Mouse (Mus musculus): ENCODE results near the gene Ddx27.
"Not testable (repeated sequence)": the region's sequence is repeated elsewhere in the genome, so short reads cannot be mapped to it uniquely, and the experiment has no call there.

Ddx27 gene

DNA sequence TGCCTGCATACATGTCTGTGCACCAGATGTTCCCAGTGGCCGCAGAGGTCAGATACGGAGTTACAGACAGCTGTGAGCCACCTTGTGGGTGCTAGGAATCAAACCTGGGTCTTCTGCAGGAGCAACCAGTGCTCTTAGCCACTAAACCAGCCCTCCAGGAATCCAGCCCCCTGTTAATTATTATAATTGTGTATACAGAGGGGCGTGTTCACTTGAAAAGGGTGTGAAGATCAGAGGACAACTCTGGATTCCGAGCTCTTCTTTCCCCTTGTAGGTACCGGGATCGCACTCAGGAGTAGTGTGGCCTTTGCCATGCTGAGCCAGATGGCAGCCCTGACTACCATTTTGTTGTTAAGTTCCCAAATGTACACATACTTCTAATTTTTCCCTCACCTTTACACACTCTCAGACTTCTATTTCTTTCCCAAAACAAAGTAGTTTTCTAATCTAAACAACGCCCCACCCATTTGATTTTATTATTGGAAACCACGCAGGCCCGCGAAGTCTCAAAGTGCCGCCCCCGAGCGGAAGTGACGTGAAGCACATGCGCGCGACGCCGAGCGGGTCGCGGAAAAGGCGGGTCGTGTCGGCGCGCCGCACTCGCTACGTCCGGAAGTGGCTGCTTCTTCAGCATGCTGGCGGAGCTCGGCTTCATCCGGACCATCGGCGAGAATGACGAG, at the start of gene Ddx27:
Ddx27 (plus strand) TSS at position 492 of the 680 bp plus-strand sequence.
- peak; percentile 96 for DNase-seq (ENCODE audit: low read depth)

DNA sequence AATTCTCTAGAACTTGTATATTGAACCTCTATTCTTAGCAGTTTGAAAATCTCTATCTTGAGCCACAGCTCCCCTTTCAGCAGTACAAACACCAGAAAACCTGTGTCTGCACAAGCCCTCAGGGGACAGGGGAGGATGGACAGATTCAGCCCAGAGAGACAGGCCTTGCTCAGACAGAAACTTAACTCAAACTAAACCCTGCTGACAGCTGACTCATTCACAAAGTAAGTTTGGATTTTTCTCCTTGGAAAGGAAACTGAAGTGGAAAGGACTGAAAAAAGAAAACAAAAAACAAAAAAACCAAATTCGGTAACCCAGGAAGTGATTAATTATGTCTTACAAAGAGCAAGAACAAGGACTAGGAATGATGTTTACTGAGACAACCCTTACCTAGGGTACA, 41.8 kb upstream of the Ddx27 start:
- DNase-seq (ENCODE audit: low read depth) = no peak

DNA sequence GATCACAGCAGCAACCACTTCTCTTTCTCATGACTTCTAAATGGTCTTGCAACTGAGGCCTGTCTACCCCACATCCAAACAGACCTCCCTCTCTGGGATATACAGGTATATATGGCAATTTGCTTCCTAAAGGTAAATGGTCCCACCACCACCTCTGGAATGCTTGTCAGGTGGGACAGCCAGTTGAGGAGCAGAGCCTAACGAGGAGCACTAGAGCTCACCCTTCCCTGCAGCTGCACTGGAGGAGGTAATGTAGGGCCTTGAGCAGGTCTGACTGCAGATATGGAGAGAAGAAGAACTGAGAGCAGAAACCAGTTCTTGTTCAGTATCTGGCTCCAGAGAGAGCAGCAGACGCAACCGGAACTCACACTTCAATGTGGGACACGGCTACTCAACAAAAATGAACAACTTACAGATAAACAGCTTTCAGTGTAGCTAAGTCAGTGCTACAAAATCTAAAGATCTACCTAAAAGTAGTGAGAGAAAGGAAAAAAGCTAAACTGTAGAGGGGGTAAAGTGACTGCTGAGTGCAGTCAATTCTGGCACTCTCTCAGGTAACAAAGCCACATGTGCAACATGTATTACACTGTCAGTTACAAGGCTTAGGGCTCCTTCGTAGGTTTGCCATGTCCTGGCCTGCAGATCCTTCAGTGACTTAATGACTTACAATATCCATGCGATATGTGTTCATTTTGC, 40.7 kb upstream of the Ddx27 start:
- no peak for DNase-seq (ENCODE audit: low read depth)

DNA sequence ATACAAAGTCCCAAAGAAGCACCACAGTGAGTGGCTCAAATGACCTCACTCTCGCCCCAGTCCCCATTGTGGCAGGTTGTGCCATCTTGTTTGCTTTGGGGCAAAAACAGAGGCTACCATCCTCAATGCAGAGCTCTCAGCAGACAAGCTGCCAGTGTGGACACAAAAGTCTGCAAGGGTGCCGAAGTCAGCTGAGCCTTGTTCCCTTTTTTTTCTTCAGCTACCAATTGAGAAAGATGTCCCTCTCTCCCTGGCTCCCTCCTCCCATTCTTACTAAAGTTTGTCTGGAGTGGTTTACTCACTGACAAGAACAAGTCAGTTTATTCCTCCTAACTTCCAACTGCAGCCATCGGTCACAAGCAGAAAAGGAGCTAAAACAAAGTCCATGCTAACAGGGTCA, 38.6 kb upstream of the Ddx27 start:
- DNase-seq (ENCODE audit: low read depth) = no peak

DNA sequence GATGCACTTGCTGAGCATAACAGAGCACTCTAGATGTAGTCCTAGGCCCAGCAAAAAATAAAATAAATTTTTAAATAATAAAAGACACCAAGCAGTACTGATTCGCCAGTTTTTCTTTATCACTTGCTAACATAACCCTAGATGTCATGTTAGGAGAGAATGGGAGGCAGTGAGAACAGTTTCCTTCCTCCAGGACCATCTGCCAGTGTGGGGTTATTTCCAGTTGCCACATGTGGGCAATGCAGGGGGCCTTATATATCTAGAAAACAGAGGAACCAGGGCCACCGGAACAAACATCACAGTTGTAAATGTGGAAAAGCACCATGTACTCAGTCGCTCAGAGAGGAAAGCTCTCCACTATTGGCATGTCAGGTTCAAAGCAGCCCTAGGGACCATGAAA, 37.5 kb upstream of the Ddx27 start:
- no peak for DNase-seq (ENCODE audit: low read depth)

DNA sequence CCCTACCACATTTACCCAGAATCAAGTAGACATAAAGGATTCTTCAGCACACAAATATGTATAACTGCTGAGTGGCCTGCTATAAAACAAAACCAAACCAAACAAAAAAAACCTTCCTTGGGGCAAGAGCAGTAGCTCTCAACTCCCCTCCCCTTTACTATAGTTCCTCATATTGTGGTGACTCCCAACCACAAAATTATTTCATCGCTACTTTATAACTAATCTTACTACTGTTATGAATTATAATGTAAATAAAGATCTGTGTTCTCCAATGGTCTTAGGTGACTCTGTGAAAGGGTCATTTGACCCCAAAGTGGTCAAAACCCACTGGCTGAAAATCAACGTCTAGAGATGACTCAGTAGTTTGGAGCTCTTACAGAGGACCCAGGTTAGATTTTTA, 34.8 kb upstream of the Ddx27 start:
- DNase-seq (ENCODE audit: low read depth) = no peak

DNA sequence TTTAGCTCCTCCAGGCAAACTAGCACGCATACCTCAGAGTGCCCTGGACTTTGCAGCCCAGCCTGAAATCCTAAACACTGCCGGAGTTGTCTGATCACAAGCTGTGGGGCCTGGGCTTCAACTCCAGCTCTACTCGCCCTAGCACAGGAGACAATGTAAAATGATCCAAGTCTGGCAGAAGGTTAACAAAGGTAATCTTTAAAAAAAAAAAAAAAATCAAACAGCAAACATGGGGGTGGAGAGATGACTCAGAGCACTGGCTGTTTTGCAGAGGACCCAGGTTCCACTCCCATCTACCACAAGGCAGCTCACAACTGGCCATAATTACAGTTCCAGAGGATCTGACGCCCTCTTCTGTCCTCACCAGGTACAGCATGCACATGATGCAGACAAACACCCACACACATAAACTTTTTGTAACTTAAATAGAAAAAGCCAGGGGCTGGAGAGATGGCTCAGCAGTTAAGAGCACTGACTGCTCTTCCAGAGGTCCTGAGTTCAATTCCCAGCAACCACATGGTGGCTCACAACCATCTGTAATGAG, 31.6 kb upstream of the Ddx27 start:
- no peak for DNase-seq (ENCODE audit: low read depth)

DNA sequence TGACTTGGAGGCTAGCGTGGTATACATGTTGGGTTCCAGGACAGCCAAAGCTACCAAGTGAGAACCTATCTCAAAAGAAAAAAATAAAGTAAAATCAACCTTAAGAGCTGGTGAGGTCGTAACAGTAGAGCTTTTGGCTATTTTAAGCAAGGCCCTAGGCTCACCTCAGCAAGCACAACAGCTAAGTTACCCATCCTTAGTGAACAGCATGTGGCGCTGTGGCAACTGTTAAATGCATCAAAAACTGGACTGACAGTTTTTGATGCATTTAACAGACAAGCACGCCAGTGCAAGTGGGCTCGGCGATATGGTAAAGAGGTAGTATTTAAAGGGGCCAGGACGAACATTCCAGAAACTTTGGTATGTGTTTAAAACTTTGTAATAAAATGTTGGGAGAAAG, 24.1 kb upstream of the Ddx27 start:
- DNase-seq (ENCODE audit: low read depth) = no peak

DNA sequence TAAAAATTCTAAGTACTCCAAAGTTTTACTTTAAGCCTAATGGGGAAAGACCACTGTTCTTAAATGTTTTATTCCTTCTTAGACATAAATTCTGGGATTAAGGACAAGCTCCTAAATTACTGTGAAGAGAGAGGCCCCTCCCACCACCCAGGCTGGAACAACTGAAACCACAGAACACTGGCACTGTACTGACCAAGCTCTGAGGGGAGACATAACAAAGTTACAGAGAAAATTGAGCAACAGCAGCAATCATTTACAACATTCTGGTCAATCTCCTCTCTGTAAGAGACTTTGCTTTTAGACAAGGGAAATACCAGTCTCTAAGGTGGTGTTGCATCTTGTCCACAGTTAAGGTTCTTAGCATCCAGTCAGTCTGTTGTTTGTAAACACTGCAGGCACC, 23.0 kb upstream of the Ddx27 start:
- DNase-seq (ENCODE audit: low read depth) = no peak

DNA sequence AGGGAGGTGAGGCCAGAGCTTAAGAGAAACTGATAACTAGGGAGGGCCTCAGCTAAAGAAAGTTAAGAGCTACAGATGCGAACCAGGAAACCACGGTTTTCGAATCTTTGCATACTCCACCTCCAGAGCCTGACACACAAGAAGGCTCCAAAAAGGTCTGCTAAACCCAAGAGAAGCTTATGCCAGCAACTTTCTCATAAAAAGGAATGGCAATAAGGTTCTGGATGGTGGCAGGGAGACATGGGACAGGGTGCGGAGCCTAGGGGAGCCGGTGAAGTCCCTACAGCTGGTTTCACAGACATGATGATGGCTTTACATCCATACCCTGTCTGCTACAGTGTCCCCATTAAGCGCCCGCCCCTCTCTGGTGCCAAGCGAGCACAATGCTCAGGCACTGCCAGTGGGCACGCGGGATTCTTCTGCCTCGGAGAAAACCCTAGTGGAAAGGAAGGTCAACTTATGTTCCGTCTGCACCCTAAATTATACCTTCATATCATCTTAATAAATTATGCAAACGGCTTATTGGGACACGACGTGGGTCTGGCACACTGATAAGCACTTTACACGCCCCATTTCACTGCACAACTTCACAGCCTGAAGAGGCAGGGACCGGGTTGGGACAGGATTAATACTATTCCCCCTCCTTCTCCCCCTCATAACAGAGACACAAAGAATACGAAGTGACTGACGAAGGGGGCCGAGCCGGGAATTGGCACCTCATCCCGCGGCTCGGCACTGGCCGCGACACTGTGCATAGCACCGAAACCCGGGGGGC, 19.8 kb upstream of the Ddx27 start:
- peak; percentile 58 for DNase-seq (ENCODE audit: low read depth)

DNA sequence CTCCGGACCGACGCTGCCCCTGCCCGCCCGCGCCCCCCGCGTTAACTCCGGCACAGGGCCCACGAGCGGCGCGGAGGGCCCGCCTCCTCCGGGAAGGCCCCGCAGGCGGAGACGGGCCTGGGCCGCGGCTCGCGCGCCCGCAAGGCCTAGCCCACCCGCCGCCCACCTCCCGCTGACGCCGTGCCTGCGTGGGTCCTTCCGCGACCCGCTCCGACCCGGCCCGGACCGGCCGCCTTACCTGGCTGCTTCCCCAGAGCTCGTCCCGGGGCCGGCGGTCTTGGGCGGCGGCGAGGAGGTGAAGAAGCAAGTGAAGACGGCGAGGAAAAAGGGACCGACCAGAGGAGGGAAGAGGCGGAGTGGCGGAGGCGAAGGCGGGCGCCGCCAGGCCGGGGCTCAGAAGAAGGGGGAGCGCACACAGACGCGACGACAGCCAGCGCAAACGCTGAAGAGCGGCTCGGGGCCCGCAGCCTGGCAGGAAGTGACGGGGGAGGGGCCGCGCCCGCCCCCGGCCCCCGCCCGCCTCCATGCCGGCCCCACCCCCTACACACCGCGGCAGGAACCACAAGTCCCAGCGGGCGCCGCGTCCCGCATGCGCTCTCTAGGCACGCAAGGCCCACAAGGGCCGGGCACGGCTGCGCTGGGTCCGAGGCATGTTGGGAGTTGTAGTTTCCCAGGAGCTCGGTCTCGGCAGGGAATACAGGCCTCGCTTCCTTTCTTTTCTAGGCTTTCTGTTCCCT, 19.0 kb upstream of the Ddx27 start, which contains the start of gene Stau1:
Stau1 (minus strand) TSS at position 504 of the 737 bp plus-strand sequence.
- peak; percentile 96 for DNase-seq (ENCODE audit: low read depth)

DNA sequence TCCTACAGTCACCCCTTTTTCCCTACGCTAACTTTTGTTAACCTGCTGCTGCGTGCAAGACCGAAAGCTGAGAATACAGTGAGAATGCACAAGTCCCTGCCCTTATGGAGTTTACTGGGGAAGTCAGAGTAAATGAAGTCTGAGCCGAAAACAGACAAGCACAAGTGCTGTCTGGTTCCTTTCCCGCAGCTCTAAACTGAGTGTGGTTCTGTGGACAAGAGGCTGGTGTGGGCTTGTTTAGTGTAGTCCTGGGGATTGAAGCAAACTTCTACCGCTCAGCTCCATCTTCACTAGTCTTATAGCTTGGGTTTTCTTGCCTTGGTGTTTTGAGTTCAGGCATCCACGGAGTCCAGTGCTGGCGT, 18.5 kb upstream of the Ddx27 start:
- DNase-seq (ENCODE audit: low read depth) = no peak

DNA sequence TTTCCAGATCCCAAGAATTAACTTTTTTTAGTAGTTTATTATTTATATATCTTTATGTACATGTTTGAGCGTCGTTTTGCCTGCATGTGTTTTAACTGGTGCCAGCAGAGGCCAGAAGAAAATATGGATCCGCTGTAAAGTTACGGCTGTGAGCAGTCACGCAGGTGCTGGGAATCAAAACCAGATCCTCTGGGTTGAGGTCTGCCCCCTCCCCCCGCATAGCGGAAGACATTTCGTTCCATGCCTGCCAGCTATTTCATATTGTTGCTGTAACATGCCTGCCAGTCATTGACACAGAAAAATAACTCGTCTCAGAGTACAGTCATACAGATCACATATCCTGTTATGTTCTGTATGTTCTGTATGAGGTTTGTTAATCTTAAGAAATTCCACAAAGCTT, 13.5 kb upstream of the Ddx27 start:
- DNase-seq (ENCODE audit: low read depth) = no peak

DNA sequence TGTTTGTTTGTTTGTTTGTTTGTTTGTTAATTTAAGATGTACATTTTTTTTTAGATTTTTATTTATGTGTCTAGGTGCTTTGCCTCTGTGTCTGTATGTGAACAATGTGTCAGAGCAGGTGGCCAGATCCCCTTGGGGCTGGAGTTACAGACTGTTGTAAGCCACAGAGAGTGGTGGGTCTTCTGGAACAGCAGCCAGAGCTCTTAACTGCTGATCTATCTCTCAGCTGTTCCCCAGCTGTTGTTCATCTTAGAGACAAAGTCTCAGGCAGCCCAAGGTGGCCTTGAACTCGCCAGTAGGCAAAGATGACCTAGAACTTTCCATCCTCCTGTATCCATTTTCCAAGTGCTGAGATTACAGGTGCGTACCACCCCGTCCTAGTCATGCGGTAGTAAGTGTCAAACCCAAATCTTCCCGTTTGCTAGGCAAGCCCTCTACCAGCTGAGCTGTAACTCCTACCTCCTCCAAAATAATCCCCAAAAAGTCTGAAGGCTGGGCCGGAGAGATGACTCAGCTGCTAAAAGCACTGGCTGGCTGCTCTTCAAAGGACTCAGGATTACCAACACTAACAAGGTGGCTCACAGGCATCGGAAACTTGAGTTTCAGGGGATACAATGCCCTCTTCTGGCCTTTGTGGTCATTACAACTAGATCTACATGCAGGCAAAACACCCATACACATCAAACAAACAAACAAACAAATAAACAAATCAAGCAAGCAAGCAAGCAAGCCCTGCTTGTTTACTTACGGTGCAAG, 10.7 kb upstream of the Ddx27 start:
- peak; percentile 94 for DNase-seq (ENCODE audit: low read depth)

DNA sequence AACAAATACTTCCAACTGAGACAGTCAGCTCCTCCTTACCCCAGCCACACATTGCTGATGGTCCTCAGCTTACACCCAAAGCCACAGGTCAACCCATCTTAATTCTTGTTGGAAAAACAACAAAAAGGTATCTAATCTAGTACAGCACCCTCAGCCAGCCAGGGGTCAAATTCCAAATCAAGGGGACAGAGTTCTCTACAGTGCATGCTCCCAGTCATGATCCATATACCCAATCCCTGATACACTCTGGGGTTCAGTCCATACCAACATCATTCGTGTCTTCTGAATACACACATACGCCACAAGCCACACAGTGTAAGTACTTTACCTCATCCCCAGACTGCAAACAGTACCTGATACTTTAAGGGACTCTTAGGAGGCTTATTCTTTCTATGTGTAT, 8.6 kb upstream of the Ddx27 start:
- DNase-seq (ENCODE audit: low read depth) = no peak

DNA sequence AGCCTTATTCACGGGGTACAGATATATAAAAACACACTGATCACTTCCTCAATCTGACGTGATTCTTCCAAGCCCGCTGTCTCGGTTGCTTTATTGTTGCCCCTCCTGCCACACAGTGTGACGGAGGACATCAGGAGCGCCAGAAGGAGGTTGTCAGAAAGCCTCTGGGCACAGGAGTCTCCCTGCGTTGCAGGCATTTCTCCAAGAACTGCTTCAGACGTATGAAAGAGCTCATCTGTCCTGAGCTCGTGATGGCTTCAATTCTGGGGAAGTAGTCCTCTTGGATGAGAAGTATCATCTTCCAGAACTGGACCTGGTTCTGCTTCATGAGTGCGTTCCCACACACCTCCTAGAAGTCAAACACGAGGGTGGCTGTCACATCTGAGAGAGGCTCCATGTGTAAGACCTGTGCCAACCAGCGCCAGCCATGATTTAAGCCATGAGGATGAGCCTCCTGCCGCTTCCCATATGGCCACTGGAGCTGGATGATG, 7.9 kb upstream of the Ddx27 start:
- DNase-seq (ENCODE audit: low read depth) = no peak

DNA sequence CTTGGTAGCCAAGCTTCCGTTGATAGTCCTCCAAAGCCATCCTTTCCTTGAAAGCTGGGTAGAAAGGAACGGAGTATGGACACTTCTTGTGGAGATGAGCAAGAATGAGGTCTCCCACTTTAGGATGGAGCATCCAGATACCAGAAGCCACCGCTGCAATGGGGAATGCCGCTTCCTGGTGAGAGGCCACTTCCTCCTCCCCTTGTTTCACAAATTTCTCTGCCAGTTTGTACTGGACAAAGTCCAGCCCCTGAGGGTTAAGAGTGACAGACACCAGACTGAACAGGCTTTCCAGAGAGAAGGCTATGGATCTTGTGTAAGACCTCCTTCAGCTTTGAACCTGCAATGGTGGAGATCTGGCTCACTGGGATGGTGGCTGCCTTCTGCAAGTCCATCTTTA, 7.4 kb upstream of the Ddx27 start:
- DNase-seq (ENCODE audit: low read depth) = not testable (repeated sequence)

DNA sequence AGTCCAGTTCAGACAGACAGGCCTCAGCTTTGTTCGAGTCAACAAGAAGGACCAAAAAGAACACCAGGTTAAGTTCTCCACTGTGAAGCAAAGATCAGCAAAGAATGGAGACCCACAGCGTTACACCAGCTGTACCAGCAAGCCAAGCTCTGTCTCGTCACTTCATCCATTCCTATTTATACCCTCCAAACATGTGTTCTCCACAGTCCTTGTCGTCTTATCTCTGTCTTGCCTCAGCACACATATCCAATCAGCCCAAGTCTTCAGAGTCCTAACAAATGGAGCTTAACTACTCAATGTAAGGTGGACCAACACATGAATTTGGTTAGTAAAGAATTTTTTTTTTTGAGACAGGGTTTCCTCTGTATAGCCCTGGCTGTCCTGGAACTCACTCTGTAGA, 5.5 kb upstream of the Ddx27 start:
- DNase-seq (ENCODE audit: low read depth) = no peak

DNA sequence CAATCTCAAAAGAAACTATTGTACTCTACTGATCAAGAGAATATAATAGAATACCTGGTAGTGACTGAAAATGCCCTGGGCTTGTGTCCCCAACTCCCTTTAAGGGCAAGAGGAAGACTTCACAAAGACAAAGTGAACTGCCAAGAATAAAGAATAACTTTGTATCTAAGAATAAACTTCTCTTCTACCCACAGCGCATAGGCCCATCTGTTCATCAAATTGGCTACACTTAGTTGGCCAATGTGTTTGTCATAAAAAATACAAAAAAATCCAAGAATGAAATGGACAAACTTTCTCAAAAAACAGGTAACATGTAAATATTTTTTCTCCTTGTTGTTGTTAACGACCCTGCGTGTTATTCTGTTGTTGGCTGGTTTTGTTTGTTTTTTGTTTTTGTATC, 4.4 kb upstream of the Ddx27 start:
- no peak for DNase-seq (ENCODE audit: low read depth)

DNA sequence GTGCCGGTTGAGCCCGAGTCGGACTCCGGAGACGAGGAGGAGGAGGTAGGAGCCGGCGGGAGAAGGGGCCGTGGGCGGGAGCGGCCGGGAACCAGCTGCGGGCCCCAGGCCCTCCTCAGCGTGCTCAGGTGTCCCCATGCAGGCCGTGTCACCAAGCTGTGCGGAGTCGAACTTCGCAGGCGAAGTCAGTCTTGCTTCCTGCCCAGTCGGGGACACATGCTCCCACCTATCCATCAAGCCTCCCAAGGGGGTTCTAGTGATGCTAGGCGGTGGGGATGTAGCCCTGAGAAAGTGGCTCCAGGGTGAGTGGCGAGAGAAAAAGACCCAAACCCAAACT, 357 bp downstream of the Ddx27 start:
- no peak for DNase-seq (ENCODE audit: low read depth)

DNA sequence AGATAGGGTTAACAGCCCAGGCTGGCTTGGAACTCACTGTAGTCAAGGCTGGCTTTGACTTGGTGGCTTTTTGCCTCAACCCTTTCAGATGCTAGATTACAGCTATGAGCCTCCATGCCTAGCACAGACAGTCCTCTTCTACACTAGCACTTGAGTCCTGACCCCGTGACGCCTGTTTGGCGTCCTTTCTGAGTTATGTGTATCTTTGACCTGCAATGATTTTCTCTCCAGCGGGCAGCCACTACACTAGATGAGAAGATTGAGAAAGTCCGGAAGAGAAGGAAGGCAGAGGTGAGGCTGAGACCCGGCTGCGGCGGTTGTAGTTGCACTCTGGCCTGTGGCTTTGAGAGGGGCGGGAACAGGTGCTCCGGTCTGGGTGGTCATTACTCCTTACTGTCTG, 4.4 kb downstream of the Ddx27 start:
- DNase-seq (ENCODE audit: low read depth) = no peak
